27 mouse cellular contexts compared by ENCODE assay signal in genomic region chr13:118420408-118420807, GRCm38 (mm10). TPM values are rescaled to one million over a fixed set of nuclear protein-coding genes. Genes with fewer than 3 reads are reported as not detected.
DNase-seq lines count a peak whose midpoint lies in the region; ATAC-seq and TF ChIP-seq lines count a peak whose summit lies in the region.
"Had no signal": no experiment of that assay in that cellular context is flagged by ENCODE, and none has a peak within 500 bp of the region (broad histone marks: within the 10 kb centered on the region; RNA-seq: fewer than 3 reads in every experiment).

No protein-coding gene starts in this region.

- no peak for TF ChIP-seq POLR2A in MEL (IDR thresholded peaks at IDR 0.05; ENCODE audit: control insufficient read depth in 1 of 2, insufficient read depth in 1 of 2, low read depth in 1 of 2, low read length in 2 of 2, poor library complexity in 1 of 2)

- no peaks in the 10 kb centered on the region for H3K36me3 ChIP-seq in MEL (ENCODE audit: control insufficient read depth in 1 of 2, insufficient read depth in 2 of 2, low read length in 2 of 2)
- no peaks in the 10 kb centered on the region for H3K36me3 ChIP-seq in limb, embryonic 10.5 days
- H3K36me3 ChIP-seq in forebrain, postnatal 0 days (ENCODE audit: insufficient read depth) = no peaks in the 10 kb centered on the region
- H3K36me3 ChIP-seq: embryonic facial prominence, embryonic 12.5 days; embryonic facial prominence, embryonic 15.5 days; heart, embryonic 12.5 days; heart, embryonic 15.5 days had no signal

- DNase-seq in MEL (ENCODE audit: low read depth, low spot score) (peak; percentile 22), MEL-GATA-1-ER (ENCODE audit: extremely low read depth, low read depth) (peak; percentile 45)
- no peak for DNase-seq in layer of hippocampus, postnatal 14 days (ENCODE audit: low spot score in 2 of 2)
- DNase-seq in gastrocnemius, postnatal 14 days = no peak
- DNase-seq in limb, embryonic 10.5 days (ENCODE audit: low spot score) = no peak
- DNase-seq in forebrain, postnatal 0 days = no peak
- DNase-seq: adrenal gland, postnatal 10 days; adrenal gland, postnatal 36 days; cerebellum, adult 11 months; cerebellum, adult 2 months; cerebellum, postnatal 10 days; gastrocnemius, postnatal 36 days; heart, postnatal 10 days; heart, postnatal 36 days had no signal

- intact Hi-C loops in gastrocnemius, postnatal 14 days (cut with DNase I; ENCODE audit: low total_unique reads) = no loop called here

- TF ChIP-seq EP300 in MEL (IDR thresholded peaks at IDR 0.05; ENCODE audit: low read depth in 1 of 2, low read length in 2 of 2) = no peak

- no peak overlapping the region for H3K4me2 ChIP-seq in forebrain, postnatal 0 days (ENCODE audit: low read depth)
- H3K4me2 ChIP-seq: embryonic facial prominence, embryonic 12.5 days; embryonic facial prominence, embryonic 15.5 days; heart, embryonic 12.5 days; heart, embryonic 15.5 days; hindbrain, embryonic 14.5 days had no signal

- H3K9me3 ChIP-seq in MEL (replicated peaks; ENCODE audit: insufficient read depth, low read length) = no peaks in the 10 kb centered on the region
- no peaks in the 10 kb centered on the region for H3K9me3 ChIP-seq in limb, embryonic 10.5 days (replicated peaks)
- no peaks in the 10 kb centered on the region for H3K9me3 ChIP-seq in forebrain, postnatal 0 days (ENCODE audit: low read length)
- H3K9me3 ChIP-seq: embryonic facial prominence, embryonic 12.5 days; embryonic facial prominence, embryonic 15.5 days; heart, embryonic 12.5 days; heart, embryonic 15.5 days had no signal

- no peaks in the 10 kb centered on the region for H3K79me2 ChIP-seq in MEL (ENCODE audit: control insufficient read depth, insufficient read depth, low read length, poor library complexity)

- H3K4me3 ChIP-seq in MEL (ENCODE audit: control insufficient read depth in 1 of 2, insufficient read depth in 1 of 2, low read depth in 2 of 2, low read length in 2 of 2) = no peak overlapping the region
- H3K4me3 ChIP-seq in limb, embryonic 10.5 days = no peak overlapping the region
- H3K4me3 ChIP-seq in forebrain, postnatal 0 days (ENCODE audit: low read depth, low read length) = no peak overlapping the region
- H3K4me3 ChIP-seq: embryonic facial prominence, embryonic 12.5 days; embryonic facial prominence, embryonic 15.5 days; heart, embryonic 12.5 days; heart, embryonic 15.5 days had no signal

- no peak for TF ChIP-seq CTCF in MEL (IDR thresholded peaks at IDR 0.05 in 2 of 3, conservative IDR thresholded peaks at IDR 0.05 in 1 of 3; ENCODE audit: control insufficient read depth in 1 of 3, insufficient read depth in 1 of 3, low read depth in 2 of 3, low read length in 3 of 3, poor library complexity in 1 of 3, severe bottlenecking in 1 of 3)
- TF ChIP-seq CTCF in forebrain, postnatal 0 days (IDR thresholded peaks at IDR 0.05; ENCODE audit: low read depth) = no peak

- 80% methylated on average over 1 of the region's 1 CpGs for WGBS in limb, embryonic 10.5 days
- WGBS in forebrain, postnatal 0 days = 85% methylated on average over 1 of the region's 1 CpGs

- H3K27ac ChIP-seq in MEL (ENCODE audit: control insufficient read depth, low read depth, low read length) = no peak overlapping the region
- H3K27ac ChIP-seq in limb, embryonic 10.5 days = no peak overlapping the region
- H3K27ac ChIP-seq in forebrain, postnatal 0 days (ENCODE audit: low read depth, low read length) = no peak overlapping the region
- H3K27ac ChIP-seq: embryonic facial prominence, embryonic 12.5 days; embryonic facial prominence, embryonic 15.5 days; heart, embryonic 15.5 days; hindbrain, embryonic 14.5 days; hindbrain, postnatal 0 days had no signal

- H3K27me3 ChIP-seq in MEL (ENCODE audit: control insufficient read depth in 1 of 2, insufficient read depth in 2 of 2, low read length in 2 of 2) = no peaks in the 10 kb centered on the region; a peak in 3 of 4 replicates
- H3K27me3 ChIP-seq in limb, embryonic 10.5 days (ENCODE audit: low read depth, poor library complexity, severe bottlenecking) = no peaks in the 10 kb centered on the region
- H3K27me3 ChIP-seq in forebrain, postnatal 0 days (ENCODE audit: insufficient read depth, low read length) = no peaks in the 10 kb centered on the region
- H3K27me3 ChIP-seq: embryonic facial prominence, embryonic 12.5 days; embryonic facial prominence, embryonic 15.5 days; heart, embryonic 12.5 days; heart, embryonic 15.5 days had no signal

- no peak for TF ChIP-seq RAD21 in MEL (IDR thresholded peaks at IDR 0.05; ENCODE audit: low read depth, low read length)

- no peaks in the 10 kb centered on the region for H3K4me1 ChIP-seq in MEL (ENCODE audit: control insufficient read depth in 1 of 2, insufficient read depth in 2 of 2, low read length in 2 of 2)
- H3K4me1 ChIP-seq in limb, embryonic 10.5 days = no peaks in the 10 kb centered on the region
- no peaks in the 10 kb centered on the region for H3K4me1 ChIP-seq in forebrain, postnatal 0 days (ENCODE audit: insufficient read depth)
- H3K4me1 ChIP-seq: embryonic facial prominence, embryonic 12.5 days; embryonic facial prominence, embryonic 15.5 days; heart, embryonic 12.5 days; heart, embryonic 15.5 days had no signal

- no peak overlapping the region for H3K9ac ChIP-seq in MEL (ENCODE audit: control insufficient read depth, low read depth, low read length, poor library complexity, severe bottlenecking)
- H3K9ac ChIP-seq in forebrain, postnatal 0 days = no peak overlapping the region
- H3K9ac ChIP-seq: embryonic facial prominence, embryonic 12.5 days; embryonic facial prominence, embryonic 15.5 days; heart, embryonic 12.5 days; heart, embryonic 15.5 days; hindbrain, embryonic 14.5 days had no signal

- ATAC-seq in granulocyte monocyte progenitor cell, adult 5-6 weeks (replicated peaks; ENCODE audit: poor library complexity, severe bottlenecking) = peak; percentile 96
- peak; percentile 97 for ATAC-seq in megakaryocyte, adult 5-6 weeks (ENCODE audit: poor library complexity, severe bottlenecking)
- no peak for ATAC-seq in forebrain, postnatal 0 days
- ATAC-seq: CD4-positive, CD25-positive, alpha-beta regulatory T cell, adult 4 months; forebrain, embryonic 14.5 days; hindbrain, postnatal 0 days; inflammation-experienced regulatory T-cells, adult 6 months; Patski had no signal

TF ChIP-seq in MEL, 35 proteins besides CTCF, POLR2A, EP300 and RAD21:
- TF ChIP-seq ZKSCAN1 (IDR thresholded peaks at IDR 0.05; ENCODE audit: low read depth, low read length) = no peak
- no peak for TF ChIP-seq MYC (IDR thresholded peaks at IDR 0.05; ENCODE audit: low read depth, low read length)
- no peak for TF ChIP-seq CHD2 (IDR thresholded peaks at IDR 0.05; ENCODE audit: low read length)
- no peak for TF ChIP-seq MAFK (IDR thresholded peaks at IDR 0.05; ENCODE audit: borderline replicate concordance, low read depth, low read length)
- no peak for TF ChIP-seq GABPA (IDR thresholded peaks at IDR 0.05; ENCODE audit: low read depth, low read length)
- no peak for TF ChIP-seq ZNF384 (IDR thresholded peaks at IDR 0.05; ENCODE audit: low read depth, low read length)
- no peak for TF ChIP-seq KAT2A (conservative IDR thresholded peaks at IDR 0.05; ENCODE audit: low read depth, low read length)
- TF ChIP-seq SIN3A (IDR thresholded peaks at IDR 0.05; ENCODE audit: low read length) = no peak
- TF ChIP-seq POLR2AphosphoS2 (IDR thresholded peaks at IDR 0.05; ENCODE audit: low read length) = no peak
- TF ChIP-seq BHLHE40 (IDR thresholded peaks at IDR 0.05; ENCODE audit: borderline replicate concordance, low read depth, low read length) = no peak
- TF ChIP-seq CHD1 (IDR thresholded peaks at IDR 0.05; ENCODE audit: low read depth, low read length) = no peak
- TF ChIP-seq E2F4 (IDR thresholded peaks at IDR 0.05; ENCODE audit: borderline replicate concordance, low read depth, low read length) = no peak
- TF ChIP-seq MAX (IDR thresholded peaks at IDR 0.05; ENCODE audit: low read length) = no peak
- TF ChIP-seq ZMIZ1 (IDR thresholded peaks at IDR 0.05; ENCODE audit: low read depth, low read length) = no peak
TF ChIP-seq in MEL: peak in this region for 0.

RNA-seq across cellular contexts. Expression of gene Mrps30, which starts 33.4 kb away (rescaled TPM):
- 35.8 and 36.3 TPM in 2 replicates for total RNA-seq in MEL (2012; rRNA removed)
- polyA plus RNA-seq in MEL (2012; ENCODE audit: insufficient read depth in 1 of 2, insufficient read length in 2 of 2, low read depth in 1 of 2, low replicate concordance in 2 of 2, missing spikeins in 1 of 2) = 10 to 100 TPM in 1 of 2 experiments, not detected in 1; 34.3 TPM
- 19.1 and 23.9 TPM in 2 replicates for total RNA-seq in granulocyte monocyte progenitor cell, adult 5-6 weeks (2014; fragmentation: Nextera tagmentation)
- 40.8 and 48.3 TPM in 2 replicates for total RNA-seq in granulocyte monocyte progenitor cell, adult 5-6 weeks (2017)
- total RNA-seq in megakaryocyte, adult 5-6 weeks (2015) = 21.7 and 24.2 TPM in 2 replicates
- total RNA-seq in megakaryocyte, adult 5-6 weeks (2017) = 26.1 and 29.9 TPM in 2 replicates
- 10 to 100 TPM; 15.3 to 17.0 TPM for total RNA-seq in layer of hippocampus, postnatal 14 days (2021)
- total RNA-seq in gastrocnemius, postnatal 14 days (2021) = 10 to 100 TPM; 17.5 to 19.5 TPM
- polyA plus RNA-seq in limb, embryonic 10.5 days (2016; fragmentation: Nextera tagmentation; extraction: Ambion mirVana) = 45.3 and 48.1 TPM in 2 replicates
- total RNA-seq in forebrain, postnatal 0 days (2014; rRNA removed) = 20.5 and 24.2 TPM in 2 replicates
- polyA plus RNA-seq in forebrain, postnatal 0 days (2015; fragmentation: Nextera tagmentation; extraction: Ambion mirVana) = 31.1 and 37.5 TPM in 2 replicates

RNA-seq across cellular contexts. Expression of gene B430218F22Rik, which starts 34.0 kb away (rescaled TPM):
- total RNA-seq in MEL (2012; rRNA removed) = 8.9 and 11.2 TPM in 2 replicates
- polyA plus RNA-seq in MEL (2012; ENCODE audit: insufficient read depth in 1 of 2, insufficient read length in 2 of 2, low read depth in 1 of 2, low replicate concordance in 2 of 2, missing spikeins in 1 of 2) = 1 to 10 TPM in 1 of 2 experiments, not detected in 1; 2.1 TPM
- 0.69 TPM in 1 of 2 replicates, not detected in the other for total RNA-seq in granulocyte monocyte progenitor cell, adult 5-6 weeks (2014; fragmentation: Nextera tagmentation)
- total RNA-seq in granulocyte monocyte progenitor cell, adult 5-6 weeks (2017) = 0.13 TPM in 1 of 2 replicates, not detected in the other
- 0.11 and 0.20 TPM in 2 replicates for total RNA-seq in megakaryocyte, adult 5-6 weeks (2015)
- not detected in 2 replicates for total RNA-seq in megakaryocyte, adult 5-6 weeks (2017)
- total RNA-seq in layer of hippocampus, postnatal 14 days (2021) = under 1 TPM; 0.37 to 0.43 TPM
- total RNA-seq in gastrocnemius, postnatal 14 days (2021) = not detected
- 1.3 and 1.9 TPM in 2 replicates for polyA plus RNA-seq in limb, embryonic 10.5 days (2016; fragmentation: Nextera tagmentation; extraction: Ambion mirVana)
- total RNA-seq in forebrain, postnatal 0 days (2014; rRNA removed) = 0.43 and 1.0 TPM in 2 replicates
- polyA plus RNA-seq in forebrain, postnatal 0 days (2015; fragmentation: Nextera tagmentation; extraction: Ambion mirVana) = 1.7 and 2.7 TPM in 2 replicates
- total RNA-seq: adrenal gland, postnatal 36 days; gastrocnemius, adult 8-10 months; gastrocnemius, postnatal 36 days; heart, postnatal 10 days had no signal

Comparison
In these comparisons a context has a peak if more than half of its experiments do, and no peak if none do; other contexts are left out.
1. DNase-seq: peak in MEL (single experiment) and MEL-GATA-1-ER (single experiment); none in layer of hippocampus, postnatal 14 days (0 of 2), gastrocnemius, postnatal 14 days (single experiment), limb, embryonic 10.5 days (single experiment) and forebrain, postnatal 0 days (single experiment).